Mouse (Mus musculus) heart, embryonic 16.5 days (tissue): Measurements from ENCODE around the gene Slc36a4. TPM values are rescaled to one million over a fixed set of nuclear protein-coding genes. Genes with fewer than 3 reads are reported as not detected.

ENCODE experiments used
- ATAC-seq: fragments of 200-750 bp; cut with Nextera tagmentation; replicated peaks from 2 replicates; pipeline ENCODE4 v1.8.0; 2017; ENCODE audit warnings: moderate number of reproducible peaks; ENCODE audit not compliant: insufficient read depth, low FRiP score; ENCODE audit errors: extremely low read depth
- H3K27ac ChIP-seq: fragments of 300-500 bp; sonication (generic); 2 replicates; pipeline ENCODE4 v1.5.1; 2014; ENCODE audit warnings: mild to moderate bottlenecking, low read length, control low read depth, moderate library complexity
- H3K27me3 ChIP-seq: fragments of 300-500 bp; sonication (generic); 2 replicates; pipeline ENCODE4 v1.6.1; 2014; ENCODE audit warnings: low read length, mixed read lengths; ENCODE audit not compliant: control insufficient read depth, insufficient read depth
- H3K36me3 ChIP-seq: fragments of 300-500 bp; sonication (generic); 2 replicates; pipeline ENCODE4 v1.6.1; 2014; ENCODE audit not compliant: control insufficient read depth, insufficient read depth
- H3K4me1 ChIP-seq: fragments of 300-500 bp; sonication (generic); 2 replicates; pipeline ENCODE4 v1.6.1; 2014; ENCODE audit warnings: low read length, mixed read lengths; ENCODE audit not compliant: control insufficient read depth, insufficient read depth
- H3K4me2 ChIP-seq: fragments of 300-500 bp; sonication (generic); 2 replicates; pipeline ENCODE4 v1.6.1; 2014; ENCODE audit warnings: low read depth, mild to moderate bottlenecking, control low read depth, low read length
- H3K4me3 ChIP-seq: fragments of 300-500 bp; sonication (generic); 2 replicates; pipeline ENCODE4 v1.5.1; 2014; ENCODE audit warnings: mild to moderate bottlenecking, control low read depth, low read length
- H3K9ac ChIP-seq: fragments of 300-500 bp; sonication (generic); 2 replicates; pipeline ENCODE4 v1.6.1; 2014; ENCODE audit warnings: low read length, control low read depth
- H3K9me3 ChIP-seq: fragments of 300-500 bp; sonication (generic); replicated peaks from 2 replicates; pipeline ENCODE4 v1.6.1; 2016; ENCODE audit warnings: low read length; ENCODE audit not compliant: control insufficient read depth
- WGBS: fragments of 180-500 bp; shearing (Covaris S2); extraction: QIAGEN DNeasy Blood & Tissue Kit; methylation state at CpG from one replicate; pipeline ENCODE4 v1.1.7; 2014; 5-methylcytosine and 5-hydroxymethylcytosine counted together
- polyA plus RNA-seq: library from polyadenylated mRNA; unstranded; fragments of >200 nt; fragmentation: Nextera tagmentation; extraction: Ambion mirVana; gene quantifications from 2 replicates; pipeline ENCODE4 v1.2.1, GENCODE M21; 2015

Gene Slc36a4
- polyA plus RNA-seq: 7.7 and 8.9 TPM in 2 replicates

DNA sequence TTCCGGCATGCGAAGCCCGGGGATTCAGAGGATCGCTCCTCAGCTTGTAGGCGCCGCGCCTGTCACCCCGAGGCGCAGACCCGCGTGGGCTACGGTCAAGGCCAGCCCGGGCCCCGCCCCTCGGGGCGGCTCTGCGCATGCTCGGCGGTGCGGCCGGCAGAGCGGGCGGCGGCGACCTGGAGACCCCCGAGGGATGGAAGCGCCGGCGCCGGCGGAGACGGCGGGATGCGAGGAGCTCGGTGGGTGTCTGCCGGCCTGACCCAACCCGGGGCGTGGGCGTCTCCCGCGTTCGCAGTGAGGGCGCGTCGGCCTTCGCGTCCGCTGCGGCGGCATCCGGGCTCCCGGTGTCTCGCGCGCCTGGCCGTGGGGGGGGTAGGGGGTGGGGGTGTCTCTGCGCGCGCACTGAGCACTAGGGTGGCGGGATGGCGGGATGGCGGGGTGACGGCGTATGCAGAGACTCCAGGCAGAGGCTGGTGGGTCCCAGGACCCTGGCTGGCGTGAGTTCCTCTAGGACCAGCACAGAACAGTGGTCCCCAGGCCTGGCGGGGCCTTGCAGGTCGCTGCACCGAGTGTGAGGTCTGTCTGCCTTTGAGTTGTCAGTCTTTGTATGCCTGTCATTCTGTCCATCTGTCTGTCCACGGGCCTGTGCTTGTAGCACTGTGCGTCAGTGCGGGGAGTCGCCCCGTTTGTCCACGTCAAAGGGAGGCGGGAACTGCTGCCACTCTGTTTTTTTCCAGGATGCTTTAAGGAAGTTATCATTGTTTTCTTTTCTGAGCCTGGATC is at the start of gene Slc36a4:
Gene Slc36a4, plus strand, starts transcription at position 140 of the 783 bp plus-strand sequence.
- H3K27ac ChIP-seq: peak within 1 kb of the TSS; percentile 86
- H3K4me3 ChIP-seq: peak within 1 kb of the TSS; percentile 85
- 0% methylated on average over 53 of the region's 75 CpGs for WGBS
- no peaks in the 10 kb centered on the region for H3K27me3 ChIP-seq
- ATAC-seq: peak; percentile 89
- H3K9me3 ChIP-seq: no peaks in the 10 kb centered on the region
- H3K4me2 ChIP-seq: peak within 1 kb of the TSS; percentile 93
- H3K9ac ChIP-seq: peak within 1 kb of the TSS; percentile 90
- H3K4me1 ChIP-seq: peaks cover 7% of the 10 kb centered on the region
- no peaks in the 10 kb centered on the region for H3K36me3 ChIP-seq

DNA sequence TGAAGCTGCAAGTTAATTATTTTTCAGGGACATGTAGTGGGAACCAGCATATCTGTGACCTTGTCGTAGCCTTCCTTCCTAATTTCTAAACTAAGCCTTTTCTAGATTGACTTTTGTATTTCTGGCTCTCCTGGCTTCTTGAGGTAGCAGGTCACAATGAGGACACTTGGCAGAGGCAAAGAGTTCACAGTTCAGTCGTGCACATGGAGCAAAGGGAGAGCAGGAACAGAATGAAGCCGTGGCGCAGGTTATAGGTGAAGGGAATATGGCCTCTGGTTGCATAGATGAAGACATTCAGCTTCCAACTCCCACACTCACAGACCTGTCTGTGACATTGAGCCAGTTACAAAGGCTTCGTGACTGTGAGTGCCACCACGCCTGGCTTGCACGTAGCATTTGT is 44.9 kb upstream of the Slc36a4 start:
- 69% methylated on average over 7 of the region's 7 CpGs for WGBS
- no peak for ATAC-seq
- no peaks in the 10 kb centered on the region for H3K27me3 ChIP-seq
- H3K4me1 ChIP-seq: no peaks in the 10 kb centered on the region; the same call in 1 of the 2 replicates
- no peak overlapping the region for H3K9ac ChIP-seq
- no peaks in the 10 kb centered on the region for H3K9me3 ChIP-seq
- H3K27ac ChIP-seq: no peak overlapping the region
- H3K4me3 ChIP-seq: no peak overlapping the region
- no peak overlapping the region for H3K4me2 ChIP-seq
- no peaks in the 10 kb centered on the region for H3K36me3 ChIP-seq

- H3K9ac ChIP-seq: no peak overlapping the region
- H3K4me1 ChIP-seq: no peaks in the 10 kb centered on the region; the same call in 1 of the 2 replicates
- no peaks in the 10 kb centered on the region for H3K9me3 ChIP-seq
- no peak overlapping the region for H3K4me2 ChIP-seq
- H3K36me3 ChIP-seq: no peaks in the 10 kb centered on the region
- H3K4me3 ChIP-seq: no peak overlapping the region
- no peaks in the 10 kb centered on the region for H3K27me3 ChIP-seq
- H3K27ac ChIP-seq: no peak overlapping the region
- ATAC-seq: no peak
- 37% methylated on average over 3 of the region's 3 CpGs for WGBS
Observed at GRCm38 (mm10) chr9:15669452-15669851, 40.1 kb upstream of the Slc36a4 start.

GRCm38 (mm10) chr9:15670002-15670527 is 39.5 kb upstream of the Slc36a4 start:
- Histone ChIP-seq H3K4me1 (no peaks in the 10 kb centered on the region; the same call in 1 of the 2 replicates), H3K9ac (no peak overlapping the region), H3K4me2 (no peak overlapping the region), H3K9me3 (no peaks in the 10 kb centered on the region), H3K36me3 (no peaks in the 10 kb centered on the region), H3K27ac (no peak overlapping the region), H3K27me3 (no peaks in the 10 kb centered on the region), H3K4me3 (no peak overlapping the region)
- ATAC-seq: no peak
- 27% methylated on average over 5 of the region's 5 CpGs for WGBS

GRCm38 (mm10) chr9:15672251-15672650 is 37.3 kb upstream of the Slc36a4 start:
- Histone ChIP-seq H3K4me2 (no peak overlapping the region), H3K4me1 (no peaks in the 10 kb centered on the region; the same call in 1 of the 2 replicates), H3K9ac (no peak overlapping the region), H3K9me3 (no peaks in the 10 kb centered on the region), H3K4me3 (no peak overlapping the region), H3K27ac (no peak overlapping the region), H3K36me3 (no peaks in the 10 kb centered on the region), H3K27me3 (no peaks in the 10 kb centered on the region)
- 26% methylated on average over 1 of the region's 1 CpGs for WGBS
- ATAC-seq: no peak

- Histone ChIP-seq H3K27me3 (no peaks in the 10 kb centered on the region), H3K36me3 (no peaks in the 10 kb centered on the region), H3K4me2 (no peak overlapping the region), H3K9me3 (no peaks in the 10 kb centered on the region), H3K4me1 (no peaks in the 10 kb centered on the region), H3K4me3 (no peak overlapping the region), H3K9ac (no peak overlapping the region), H3K27ac (no peak overlapping the region)
- WGBS: 26% methylated on average over 2 of the region's 2 CpGs
- peak; percentile 67 for ATAC-seq
Observed at GRCm38 (mm10) chr9:15681855-15682466, 27.6 kb upstream of the Slc36a4 start.

DNA sequence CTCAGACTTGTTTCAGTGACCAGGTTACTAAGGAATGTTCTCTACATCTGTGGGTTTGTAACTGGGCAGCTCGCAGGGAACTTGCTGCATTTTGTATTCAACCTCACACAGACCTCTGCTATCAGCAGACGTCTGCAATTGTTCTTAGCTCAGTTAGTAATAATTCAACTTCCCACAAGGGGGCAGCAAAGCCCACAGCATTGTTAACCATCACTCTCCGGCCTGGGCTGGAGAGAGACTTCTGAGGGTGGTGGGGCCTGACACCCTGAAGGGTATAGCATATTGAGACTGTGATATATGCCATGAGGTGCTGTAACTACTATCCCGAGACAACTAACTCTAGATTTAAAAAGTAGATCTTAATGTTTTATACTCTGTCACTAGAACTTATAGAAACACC is 24.3 kb upstream of the Slc36a4 start:
- no peaks in the 10 kb centered on the region for H3K36me3 ChIP-seq
- H3K4me3 ChIP-seq: no peak overlapping the region
- WGBS: 15% methylated on average over 4 of the region's 4 CpGs
- ATAC-seq: peak; percentile 49; the same call in 1 of the 2 replicates
- H3K27ac ChIP-seq: no peak overlapping the region
- no peaks in the 10 kb centered on the region for H3K27me3 ChIP-seq
- H3K9me3 ChIP-seq: no peaks in the 10 kb centered on the region
- no peaks in the 10 kb centered on the region for H3K4me1 ChIP-seq
- no peak overlapping the region for H3K4me2 ChIP-seq
- no peak overlapping the region for H3K9ac ChIP-seq

DNA sequence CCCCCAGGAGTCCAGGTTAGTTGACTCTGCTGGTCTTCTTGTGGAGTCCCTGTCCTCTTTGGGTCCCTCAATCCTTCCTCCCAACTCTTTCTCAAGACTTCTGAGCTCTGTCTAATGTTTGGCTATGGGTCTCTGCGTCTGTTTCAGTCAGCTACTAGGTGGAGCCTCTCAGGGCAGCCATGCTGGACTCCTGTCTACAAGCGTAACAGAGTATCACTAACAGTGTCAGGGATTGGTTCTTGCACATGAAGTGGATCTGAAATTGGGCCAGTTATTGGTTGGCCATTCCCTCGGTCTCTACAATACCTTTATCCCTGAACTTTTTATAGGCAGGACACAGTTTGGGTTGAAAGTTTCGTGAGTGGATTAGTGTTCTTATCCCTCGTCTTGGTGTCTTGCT is 22.2 kb upstream of the Slc36a4 start:
- no peak for ATAC-seq
- no peaks in the 10 kb centered on the region for H3K4me1 ChIP-seq

DNA sequence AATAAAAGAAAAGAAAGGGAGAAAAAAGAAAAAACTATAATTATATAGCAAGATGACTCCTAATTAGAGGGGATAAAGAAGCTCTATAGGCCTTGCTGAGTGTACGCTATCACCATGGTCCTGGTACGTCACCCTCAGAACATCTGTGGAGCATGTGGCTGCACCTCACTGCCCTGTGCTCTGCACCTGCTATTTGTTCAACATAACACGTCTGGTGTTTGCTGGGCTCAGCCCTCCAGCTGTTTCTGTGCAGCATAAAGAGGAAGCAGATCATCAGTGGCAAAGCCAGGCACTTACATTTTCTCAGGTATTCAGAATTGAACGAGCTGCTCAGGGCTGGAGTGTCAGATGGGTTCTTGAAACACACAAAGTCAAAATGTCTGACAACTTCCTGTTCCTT is 15.7 kb upstream of the Slc36a4 start:
- Histone ChIP-seq H3K9ac (no peak overlapping the region), H3K36me3 (no peaks in the 10 kb centered on the region), H3K27me3 (no peaks in the 10 kb centered on the region), H3K4me1 (no peaks in the 10 kb centered on the region), H3K4me2 (no peak overlapping the region), H3K4me3 (no peak overlapping the region), H3K27ac (no peak overlapping the region), H3K9me3 (no peaks in the 10 kb centered on the region)
- WGBS: 68% methylated on average over 4 of the region's 4 CpGs
- no peak for ATAC-seq

More for the DNA sequence above, 22.2 kb upstream of the Slc36a4 start:
- Histone ChIP-seq H3K9ac (no peak overlapping the region), H3K4me2 (no peak overlapping the region), H3K36me3 (no peaks in the 10 kb centered on the region), H3K9me3 (no peaks in the 10 kb centered on the region), H3K27ac (no peak overlapping the region), H3K27me3 (no peaks in the 10 kb centered on the region), H3K4me3 (no peak overlapping the region)
- 85% methylated on average over 5 of the region's 5 CpGs for WGBS
